Mouse (Mus musculus): Measurements from ENCODE around the gene Ddt.
A peak's percentile ranks its signal among the peaks of the same experiment; 100 is the strongest.
"Not testable (repeated sequence)": the region's sequence is repeated elsewhere in the genome, so short reads cannot be mapped to it uniquely, and the experiment has no call there.

Gene Ddt

GRCm38 (mm10) chr10:75774102-75774501 is 888 bp upstream of the Ddt start:
- DNase-seq (ENCODE audit: low spot score in 2 of 2), result no peak

DNA sequence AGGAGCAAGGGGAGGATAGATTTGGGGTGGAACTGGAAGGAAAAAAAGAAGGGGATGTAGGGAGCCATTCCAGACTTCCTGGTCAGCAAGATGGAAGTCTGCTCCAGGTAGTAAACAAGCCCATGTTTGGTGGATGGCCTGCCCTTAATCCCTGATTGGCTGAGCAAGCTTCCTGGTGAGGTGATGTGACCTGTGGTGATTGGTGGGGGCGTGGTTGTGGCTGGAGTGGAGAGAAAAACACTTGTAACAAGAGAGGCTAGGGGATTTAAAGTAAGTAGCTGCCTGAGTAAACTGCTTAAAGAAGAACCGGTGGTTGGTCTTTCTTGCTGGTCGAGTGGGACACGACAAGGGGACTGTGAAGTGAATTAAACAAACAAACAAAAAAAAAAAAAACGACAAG is 5.5 kb downstream of the Ddt start:
- not testable (repeated sequence) for DNase-seq (ENCODE audit: low spot score in 2 of 2)

GRCm38 (mm10) chr10:75766856-75767255 is 6.4 kb downstream of the Ddt start:
- no peak for DNase-seq (ENCODE audit: low spot score in 2 of 2)

- no peak for DNase-seq (ENCODE audit: low spot score in 2 of 2)
These were observed 8.4 kb downstream of the Ddt start for GRCm38 (mm10) chr10:75764519-75765473.

DNA sequence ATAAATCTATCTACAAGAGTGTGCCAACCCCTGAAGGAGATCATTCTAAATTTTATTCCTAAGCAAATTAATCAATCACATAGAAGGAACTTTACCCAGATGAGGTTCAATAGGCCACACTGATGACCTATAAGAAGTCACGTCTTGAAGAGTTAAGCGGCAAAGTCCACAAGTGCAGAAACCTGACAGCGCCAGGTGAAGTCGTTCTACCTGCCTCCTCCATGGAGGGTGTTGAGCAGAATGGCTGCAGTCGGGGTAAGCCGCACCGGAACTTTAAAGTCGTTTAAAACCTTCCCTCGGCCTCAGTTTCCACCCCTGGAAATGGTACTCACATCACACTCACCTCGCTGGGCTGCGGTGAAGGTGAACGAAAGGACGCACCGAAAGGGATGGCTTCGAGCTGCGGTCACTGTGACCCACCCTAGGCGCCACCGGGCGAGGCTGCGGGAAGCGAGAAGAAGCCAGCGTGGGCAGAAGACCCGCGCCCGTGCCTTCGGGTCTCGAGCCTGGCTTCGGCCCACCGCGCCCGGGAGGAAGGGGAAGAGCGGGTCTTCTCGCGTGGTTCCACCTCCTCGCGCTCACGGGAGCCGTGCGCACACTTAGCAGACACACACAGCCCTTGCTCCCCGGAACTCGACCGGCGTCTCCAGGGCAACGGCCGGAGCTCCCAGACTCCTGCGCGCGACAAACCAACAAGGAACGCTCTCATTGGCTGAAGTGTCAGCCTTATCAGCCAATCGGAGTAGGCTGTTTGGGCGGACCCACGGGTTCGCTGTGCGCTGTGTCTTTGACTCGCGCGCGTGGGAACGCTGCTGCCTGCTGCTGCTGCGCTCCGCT is 9.3 kb downstream of the Ddt start, which contains the start of gene Cabin1:
TSS of gene Cabin1 (minus strand) at position 660 of the 837 bp plus-strand sequence.
- DNase-seq (ENCODE audit: low spot score in 2 of 2), result peak; percentile 89 to 97

- no peak for DNase-seq (ENCODE audit: low spot score in 2 of 2)
These were observed 10.8 kb downstream of the Ddt start for GRCm38 (mm10) chr10:75762413-75762812.

- no peak for DNase-seq (ENCODE audit: low spot score in 2 of 2)
These were observed 12.9 kb downstream of the Ddt start for GRCm38 (mm10) chr10:75760311-75760710.

- no peak for DNase-seq (ENCODE audit: low spot score in 2 of 2)
These were observed 16.5 kb downstream of the Ddt start for GRCm38 (mm10) chr10:75756719-75757118.

- DNase-seq (ENCODE audit: low spot score in 2 of 2), result peak; percentile 48 to 69
These were observed 29.2 kb downstream of the Ddt start for GRCm38 (mm10) chr10:75744017-75744416.

- no peak for DNase-seq (ENCODE audit: low spot score in 2 of 2)
These were observed 29.8 kb downstream of the Ddt start for GRCm38 (mm10) chr10:75743369-75743768.

- no peak for DNase-seq (ENCODE audit: low spot score in 2 of 2)
These were observed 32.3 kb downstream of the Ddt start for GRCm38 (mm10) chr10:75740866-75741265.

GRCm38 (mm10) chr10:75725449-75725848 is 47.8 kb downstream of the Ddt start:
- DNase-seq (ENCODE audit: low spot score in 2 of 2), result no peak
